Mouse (Mus musculus) neural tube, embryonic 14.5 days (tissue): ENCODE results near the gene Efcab3. TPM values are rescaled to one million over a fixed set of nuclear protein-coding genes. Genes with fewer than 3 reads are reported as not detected.

ENCODE experiments used
- ATAC-seq: fragments of 200-750 bp; cut with Nextera tagmentation; 2 replicates; pipeline ENCODE4 v1.8.0; 2017; ENCODE audit warnings: low read depth, mild to moderate bottlenecking, moderate TSS enrichment, moderate library complexity
- H3K27ac ChIP-seq: fragments of 300-500 bp; sonication (generic); 2 replicates; pipeline ENCODE4 v1.5.1; 2014; ENCODE audit warnings: low read depth, mild to moderate bottlenecking, control low read depth, low read length, moderate library complexity, mixed read lengths
- H3K27me3 ChIP-seq: fragments of 300-500 bp; sonication (generic); 2 replicates; pipeline ENCODE4 v1.6.1; 2014; ENCODE audit warnings: low read length; ENCODE audit not compliant: control insufficient read depth, insufficient read depth
- H3K36me3 ChIP-seq: fragments of 300-500 bp; sonication (generic); 2 replicates; pipeline ENCODE4 v1.6.1; 2014; ENCODE audit warnings: low read length, mixed read lengths; ENCODE audit not compliant: control insufficient read depth, insufficient read depth
- H3K4me1 ChIP-seq: fragments of 300-500 bp; sonication (generic); 2 replicates; pipeline ENCODE4 v1.6.1; 2014; ENCODE audit warnings: low read length; ENCODE audit not compliant: control insufficient read depth, insufficient read depth
- H3K4me2 ChIP-seq: fragments of 300-500 bp; sonication (generic); 2 replicates; pipeline ENCODE4 v1.6.1; 2014; ENCODE audit warnings: mild to moderate bottlenecking, low read depth, low read length, control low read depth
- H3K4me3 ChIP-seq: fragments of 300-500 bp; sonication (generic); 2 replicates; pipeline ENCODE4 v1.5.1; 2014; ENCODE audit warnings: low read depth, low read length, control low read depth, mixed read lengths
- H3K9ac ChIP-seq: fragments of 300-500 bp; sonication (generic); replicated peaks from 2 replicates; pipeline ENCODE4 v1.6.1; 2014; ENCODE audit warnings: low read depth, mild to moderate bottlenecking, control low read depth, low read length, mixed read lengths
- H3K9me3 ChIP-seq: fragments of 300-500 bp; sonication (generic); 2 replicates; pipeline ENCODE4 v1.6.1; 2016; ENCODE audit warnings: low read length; ENCODE audit not compliant: control insufficient read depth
- WGBS: fragments of 180-500 bp; shearing (Covaris S2); extraction: QIAGEN DNeasy Blood & Tissue Kit; methylation state at CpG from one replicate; pipeline ENCODE4 v1.1.7; 2014; 5-methylcytosine and 5-hydroxymethylcytosine counted together
- polyA plus RNA-seq: library from polyadenylated mRNA; unstranded; fragments of >200 nt; fragmentation: Nextera tagmentation; extraction: Ambion mirVana; gene quantifications from 2 replicates; pipeline ENCODE4 v1.2.1, GENCODE M21; 2014

Efcab3 gene
- polyA plus RNA-seq, 1 experiment from 2014 or later = not detected

GRCm38 (mm10) chr11:105164516-105165510 lies 101.4 kb downstream of the Efcab3 start:
- Histone ChIP-seq H3K4me2 (no peak overlapping the region), H3K4me3 (no peak overlapping the region), H3K27me3 (no peaks in the 10 kb centered on the region), H3K9me3 (no peaks in the 10 kb centered on the region), H3K36me3 (no peaks in the 10 kb centered on the region), H3K4me1 (no peaks in the 10 kb centered on the region), H3K9ac (no peak overlapping the region), H3K27ac (no peak overlapping the region)
- no peak for ATAC-seq
- 85% methylated on average over 69 of the region's 69 CpGs for WGBS

GRCm38 (mm10) chr11:105166780-105167179 lies 103.4 kb downstream of the Efcab3 start:
- 91% methylated on average over 10 of the region's 10 CpGs for WGBS
- no peak overlapping the region for H3K4me2 ChIP-seq
- H3K9ac ChIP-seq = no peak overlapping the region
- H3K36me3 ChIP-seq = no peaks in the 10 kb centered on the region
- H3K4me1 ChIP-seq = no peaks in the 10 kb centered on the region
- H3K27me3 ChIP-seq = no peaks in the 10 kb centered on the region
- no peak overlapping the region for H3K27ac ChIP-seq
- H3K4me3 ChIP-seq = no peak overlapping the region
- H3K9me3 ChIP-seq = no peaks in the 10 kb centered on the region
- no peak for ATAC-seq

Other genes with a start within 250 kb of the Efcab3 start
- gene Mettl2, start 62.8 kb downstream of the Efcab3 start, polyA plus RNA-seq = 31.9 and 33.9 TPM in 2 replicates
- gene Gm10842, start 83.3 kb downstream of the Efcab3 start, polyA plus RNA-seq = not detected in 2 replicates
- 27.8 and 31.2 TPM in 2 replicates for gene Tlk2, start 115.2 kb downstream of the Efcab3 start, polyA plus RNA-seq
- 1.8 and 3.6 TPM in 2 replicates for gene Mrc2, start 229.1 kb downstream of the Efcab3 start, polyA plus RNA-seq